Mouse (Mus musculus): ENCODE results near the gene Htra3. TPM values are rescaled to one million over a fixed set of nuclear protein-coding genes. Genes with fewer than 3 reads are reported as not detected.

Htra3 gene
- total and polyA plus RNA-seq, 2 experiments from 2014 or later = 13.2 to 16.4 TPM

GRCm38 (mm10) chr5:35701042-35701441 is 21.5 kb upstream of the Htra3 start:
- Histone ChIP-seq H3K4me1 (ENCODE audit: insufficient read depth) (no peaks in the 10 kb centered on the region), H3K36me3 (ENCODE audit: insufficient read depth) (no peaks in the 10 kb centered on the region), H3K4me3 (ENCODE audit: low read depth, low read length) (no peak overlapping the region), H3K9ac (no peak overlapping the region), H3K27ac (ENCODE audit: low read depth, low read length) (no peak overlapping the region), H3K27me3 (ENCODE audit: insufficient read depth, low read length) (no peaks in the 10 kb centered on the region), H3K4me2 (ENCODE audit: low read depth) (no peak overlapping the region), H3K9me3 (ENCODE audit: low read length) (no peaks in the 10 kb centered on the region)
- TF ChIP-seq CTCF (IDR thresholded peaks at IDR 0.05; ENCODE audit: low read depth) = peak; percentile 70
- DNase-seq = peak; percentile 31
- ATAC-seq = no peak; the same call in 1 of the 2 replicates
- WGBS = 41% methylated on average over 6 of the region's 6 CpGs

- ATAC-seq = peak; percentile 56; the same call in 1 of the 2 replicates
- no peaks in the 10 kb centered on the region for H3K36me3 ChIP-seq (ENCODE audit: insufficient read depth)
- no peak overlapping the region for H3K4me2 ChIP-seq (ENCODE audit: low read depth)
- DNase-seq = no peak
- no peak overlapping the region for H3K27ac ChIP-seq (ENCODE audit: low read depth, low read length)
- H3K4me3 ChIP-seq (ENCODE audit: low read depth, low read length) = no peak overlapping the region
- no peaks in the 10 kb centered on the region for H3K27me3 ChIP-seq (ENCODE audit: insufficient read depth, low read length)
- TF ChIP-seq CTCF (IDR thresholded peaks at IDR 0.05; ENCODE audit: low read depth) = peak; percentile 61
- no peaks in the 10 kb centered on the region for H3K4me1 ChIP-seq (ENCODE audit: insufficient read depth)
- WGBS = 19% methylated on average over 5 of the region's 5 CpGs
- H3K9me3 ChIP-seq (ENCODE audit: low read length) = no peaks in the 10 kb centered on the region
- H3K9ac ChIP-seq = no peak overlapping the region
These were observed 16.2 kb upstream of the Htra3 start for GRCm38 (mm10) chr5:35695815-35696214.

GRCm38 (mm10) chr5:35693638-35694037 is 14.1 kb upstream of the Htra3 start:
- no peak for ATAC-seq
- Histone ChIP-seq H3K9ac (no peak overlapping the region), H3K27ac (ENCODE audit: low read depth, low read length) (no peak overlapping the region), H3K9me3 (ENCODE audit: low read length) (no peaks in the 10 kb centered on the region), H3K4me2 (ENCODE audit: low read depth) (no peak overlapping the region), H3K36me3 (ENCODE audit: insufficient read depth) (no peaks in the 10 kb centered on the region), H3K4me1 (ENCODE audit: insufficient read depth) (no peaks in the 10 kb centered on the region), H3K27me3 (ENCODE audit: insufficient read depth, low read length) (no peaks in the 10 kb centered on the region), H3K4me3 (ENCODE audit: low read depth, low read length) (no peak overlapping the region)
- 84% methylated on average over 4 of the region's 4 CpGs for WGBS
- TF ChIP-seq CTCF (IDR thresholded peaks at IDR 0.05; ENCODE audit: low read depth) = no peak
- DNase-seq = no peak

- no peaks in the 10 kb centered on the region for H3K9me3 ChIP-seq (ENCODE audit: low read length)
- H3K4me3 ChIP-seq (ENCODE audit: low read depth, low read length) = no peak overlapping the region
- TF ChIP-seq CTCF (IDR thresholded peaks at IDR 0.05; ENCODE audit: low read depth) = no peak
- WGBS = 72% methylated on average over 11 of the region's 11 CpGs
- H3K4me2 ChIP-seq (ENCODE audit: low read depth) = no peak overlapping the region
- no peak for DNase-seq
- H3K27ac ChIP-seq (ENCODE audit: low read depth, low read length) = no peak overlapping the region
- no peak overlapping the region for H3K9ac ChIP-seq
- no peak for ATAC-seq
- no peaks in the 10 kb centered on the region for H3K36me3 ChIP-seq (ENCODE audit: insufficient read depth)
- H3K27me3 ChIP-seq (ENCODE audit: insufficient read depth, low read length) = no peaks in the 10 kb centered on the region
- no peaks in the 10 kb centered on the region for H3K4me1 ChIP-seq (ENCODE audit: insufficient read depth)
These were observed 11.7 kb upstream of the Htra3 start for GRCm38 (mm10) chr5:35691246-35691645.

GRCm38 (mm10) chr5:35690485-35691165 is 11.0 kb upstream of the Htra3 start:
- Histone ChIP-seq H3K9ac (no peak overlapping the region), H3K27ac (ENCODE audit: low read depth, low read length) (no peak overlapping the region), H3K9me3 (ENCODE audit: low read length) (no peaks in the 10 kb centered on the region), H3K4me2 (ENCODE audit: low read depth) (no peak overlapping the region), H3K4me3 (ENCODE audit: low read depth, low read length) (no peak overlapping the region), H3K27me3 (ENCODE audit: insufficient read depth, low read length) (no peaks in the 10 kb centered on the region), H3K4me1 (ENCODE audit: insufficient read depth) (no peaks in the 10 kb centered on the region), H3K36me3 (ENCODE audit: insufficient read depth) (no peaks in the 10 kb centered on the region)
- TF ChIP-seq CTCF (IDR thresholded peaks at IDR 0.05; ENCODE audit: low read depth) = no peak
- WGBS = 77% methylated on average over 8 of the region's 8 CpGs
- DNase-seq (no peak), ATAC-seq (no peak)

- no peaks in the 10 kb centered on the region for H3K27me3 ChIP-seq (ENCODE audit: insufficient read depth, low read length)
- H3K4me1 ChIP-seq (ENCODE audit: insufficient read depth) = no peaks in the 10 kb centered on the region
- H3K4me3 ChIP-seq (ENCODE audit: low read depth, low read length) = no peak overlapping the region
- H3K27ac ChIP-seq (ENCODE audit: low read depth, low read length) = no peak overlapping the region
- H3K9me3 ChIP-seq (ENCODE audit: low read length) = no peaks in the 10 kb centered on the region
- no peak for TF ChIP-seq CTCF (IDR thresholded peaks at IDR 0.05; ENCODE audit: low read depth)
- ATAC-seq (no peak), DNase-seq (no peak)
- H3K36me3 ChIP-seq (ENCODE audit: insufficient read depth) = no peaks in the 10 kb centered on the region
- no peak overlapping the region for H3K9ac ChIP-seq
- H3K4me2 ChIP-seq (ENCODE audit: low read depth) = no peak overlapping the region
These were observed 9.8 kb upstream of the Htra3 start for GRCm38 (mm10) chr5:35689374-35689773.

- Histone ChIP-seq H3K4me3 (ENCODE audit: low read depth, low read length) (no peak overlapping the region), H3K9me3 (ENCODE audit: low read length) (no peaks in the 10 kb centered on the region), H3K36me3 (ENCODE audit: insufficient read depth) (no peaks in the 10 kb centered on the region), H3K4me2 (ENCODE audit: low read depth) (no peak overlapping the region), H3K4me1 (ENCODE audit: insufficient read depth) (no peaks in the 10 kb centered on the region), H3K27ac (ENCODE audit: low read depth, low read length) (no peak overlapping the region), H3K9ac (no peak overlapping the region), H3K27me3 (ENCODE audit: insufficient read depth, low read length) (no peaks in the 10 kb centered on the region)
- 86% methylated on average over 2 of the region's 2 CpGs for WGBS
- no peak for TF ChIP-seq CTCF (IDR thresholded peaks at IDR 0.05; ENCODE audit: low read depth)
- DNase-seq = no peak
- ATAC-seq = no peak
These were observed 9.3 kb upstream of the Htra3 start for GRCm38 (mm10) chr5:35688851-35689250.

Measured in forebrain, postnatal 0 days (tissue).